Mouse (Mus musculus): ENCODE measurements around the gene Amdhd2.

- TF ChIP-seq CTCF (IDR thresholded peaks at IDR 0.05; ENCODE audit: borderline replicate concordance, insufficient read depth, low read length) (no peak), POLR2A (IDR thresholded peaks at IDR 0.05; ENCODE audit: low read depth, low read length) (no peak)
Measured at GRCm38 (mm10) chr17:24131570-24131969, 32.0 kb downstream of the Amdhd2 start.
